Mouse (Mus musculus): ENCODE measurements at regions not wholly inside any gene's neighbourhood (a gene's known extent, or its start where the extent isn't known, plus 50 kb on each side); places are given as distances from the start of the nearest gene placed in this dataset.

GRCm38 (mm10) chr13:115171347-115172062, 69.7 kb upstream of the Itga1 start:
- 40% methylated on average over 7 of the region's 7 CpGs for WGBS (ENCODE audit: insufficient replicate concordance)
- no peak overlapping the region for H3K27ac ChIP-seq
- no peaks in the 10 kb centered on the region for H3K4me1 ChIP-seq (replicated peaks)
- H3K4me2 ChIP-seq = no peak overlapping the region
- DNase-seq = no peak
- no peak overlapping the region for H3K9ac ChIP-seq
- H3K4me3 ChIP-seq (replicated peaks) = no peak overlapping the region
- H3K9me3 ChIP-seq (replicated peaks) = no peaks in the 10 kb centered on the region
- no peaks in the 10 kb centered on the region for H3K36me3 ChIP-seq
- no peak for ATAC-seq (ENCODE audit: low read depth)
- H3K27me3 ChIP-seq = no peaks in the 10 kb centered on the region

GRCm38 (mm10) chr13:115165981-115166380, 64.2 kb upstream of the Itga1 start:
- no peak for DNase-seq
- no peaks in the 10 kb centered on the region for H3K4me1 ChIP-seq (replicated peaks)
- 69% methylated on average over 3 of the region's 3 CpGs for WGBS (ENCODE audit: insufficient replicate concordance)

GRCm38 (mm10) chr13:115162689-115163413, 61.1 kb upstream of the Itga1 start:
- Histone ChIP-seq H3K27me3 (no peaks in the 10 kb centered on the region), H3K9ac (no peak overlapping the region), H3K4me3 (replicated peaks) (no peak overlapping the region), H3K4me2 (no peak overlapping the region), H3K4me1 (replicated peaks) (no peaks in the 10 kb centered on the region), H3K9me3 (replicated peaks) (no peaks in the 10 kb centered on the region), H3K27ac (no peak overlapping the region), H3K36me3 (no peaks in the 10 kb centered on the region)
- ATAC-seq (ENCODE audit: low read depth) (no peak), DNase-seq (no peak)
- 63% methylated on average over 4 of the region's 4 CpGs for WGBS (ENCODE audit: insufficient replicate concordance)

More at GRCm38 (mm10) chr13:115165981-115166380, 64.2 kb upstream of the Itga1 start:
- Histone ChIP-seq H3K27ac (no peak overlapping the region), H3K4me3 (replicated peaks) (no peak overlapping the region), H3K9ac (no peak overlapping the region), H3K9me3 (replicated peaks) (no peaks in the 10 kb centered on the region), H3K36me3 (no peaks in the 10 kb centered on the region), H3K4me2 (no peak overlapping the region), H3K27me3 (no peaks in the 10 kb centered on the region)
- ATAC-seq (ENCODE audit: low read depth) = no peak

GRCm38 (mm10) chr13:115159386-115159785, 57.6 kb upstream of the Itga1 start:
- no peak for ATAC-seq (ENCODE audit: low read depth)
- H3K4me1 ChIP-seq (replicated peaks) = no peaks in the 10 kb centered on the region
- H3K27me3 ChIP-seq = no peaks in the 10 kb centered on the region
- no peak overlapping the region for H3K27ac ChIP-seq
- 44% methylated on average over 4 of the region's 4 CpGs for WGBS (ENCODE audit: insufficient replicate concordance)
- no peak overlapping the region for H3K9ac ChIP-seq
- no peaks in the 10 kb centered on the region for H3K36me3 ChIP-seq
- DNase-seq = no peak
- H3K4me3 ChIP-seq (replicated peaks) = no peak overlapping the region
- no peak overlapping the region for H3K4me2 ChIP-seq
- no peaks in the 10 kb centered on the region for H3K9me3 ChIP-seq (replicated peaks)
